In the genomic region with DNA sequence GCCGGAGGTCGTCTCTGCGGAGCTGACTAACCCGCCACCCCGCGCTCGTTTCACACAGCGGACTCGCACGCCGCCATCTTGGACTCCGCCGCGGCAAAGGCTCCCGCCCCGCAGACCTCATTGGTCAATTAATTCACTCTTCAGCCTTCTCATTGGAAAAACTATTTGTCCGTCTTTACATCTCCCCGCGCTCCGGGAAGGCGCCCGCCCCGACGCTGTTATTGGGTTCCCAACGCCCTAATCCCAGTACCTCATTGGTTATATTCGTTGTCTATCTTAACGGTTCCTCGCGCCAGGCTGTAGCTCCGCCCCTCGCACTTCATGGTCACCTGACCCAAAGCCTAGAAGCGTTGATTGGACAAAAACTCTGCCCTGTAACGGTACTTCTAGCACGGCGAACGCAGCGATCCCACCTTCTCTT, we compare ENCODE assay signal across 8 mouse cellular contexts. TPM values are rescaled to one million over a fixed set of nuclear protein-coding genes. Genes with fewer than 3 reads are reported as not detected.
DNase-seq lines count a peak whose midpoint lies in the region; ATAC-seq and TF ChIP-seq lines count a peak whose summit lies in the region.

No protein-coding gene starts in this region.

- H3K9me3 ChIP-seq in embryonic facial prominence, embryonic 14.5 days (ENCODE audit: control insufficient read depth, low read length), result no peaks in the 10 kb centered on the region
- H3K9me3 ChIP-seq in limb, embryonic 12.5 days, result no peaks in the 10 kb centered on the region
- H3K9me3 ChIP-seq in midbrain, embryonic 14.5 days (ENCODE audit: control insufficient read depth, low read length), result no peaks in the 10 kb centered on the region

- peak overlapping the region; percentile 91 for H3K4me3 ChIP-seq in bone marrow, adult 2 months (replicated peaks; ENCODE audit: control insufficient read depth, low read depth, low read length)
- H3K4me3 ChIP-seq in embryonic facial prominence, embryonic 14.5 days (ENCODE audit: low read depth, low read length), result peak overlapping the region; percentile 96
- peak overlapping the region; percentile 97 for H3K4me3 ChIP-seq in kidney, adult 2 months (ENCODE audit: insufficient read depth, low read depth, low read length)
- peak overlapping the region; percentile 92 for H3K4me3 ChIP-seq in limb, embryonic 12.5 days (replicated peaks)
- peak overlapping the region; percentile 93 for H3K4me3 ChIP-seq in midbrain, embryonic 14.5 days (replicated peaks; ENCODE audit: low read depth, low read length)

- peaks cover 2% of the 10 kb centered on the region; the same call in 1 of the 2 replicates for H3K4me1 ChIP-seq in bone marrow, adult 2 months (ENCODE audit: control insufficient read depth, insufficient read depth, low read length)
- H3K4me1 ChIP-seq in embryonic facial prominence, embryonic 14.5 days (ENCODE audit: control insufficient read depth, insufficient read depth, low read length), result peaks cover 24% of the 10 kb centered on the region
- H3K4me1 ChIP-seq in kidney, adult 2 months (ENCODE audit: control insufficient read depth, insufficient read depth, low read length), result peaks cover 13% of the 10 kb centered on the region; the same call in 1 of the 2 replicates
- peaks cover 30% of the 10 kb centered on the region for H3K4me1 ChIP-seq in limb, embryonic 12.5 days (replicated peaks)
- H3K4me1 ChIP-seq in midbrain, embryonic 14.5 days (ENCODE audit: control insufficient read depth, insufficient read depth, low read length), result peaks cover 32% of the 10 kb centered on the region

- TF ChIP-seq POLR2A in bone marrow, adult 2 months (IDR thresholded peaks at IDR 0.05; ENCODE audit: borderline replicate concordance, control insufficient read depth, low read depth, low read length), result peak; percentile 91
- no peak for TF ChIP-seq POLR2A in kidney, adult 2 months (IDR thresholded peaks at IDR 0.05; ENCODE audit: low read depth, low read length)

- ATAC-seq in embryonic facial prominence, embryonic 14.5 days (ENCODE audit: low read depth), result peak; percentile 97
- ATAC-seq in limb, embryonic 12.5 days (ENCODE audit: insufficient number of reproducible peaks, insufficient read depth, low FRiP score, low TSS enrichment, low read depth), result peak; percentile 97
- ATAC-seq in midbrain, embryonic 14.5 days (ENCODE audit: low FRiP score, low TSS enrichment), result peak; percentile 97

- TF ChIP-seq CTCF in bone marrow, adult 2 months (IDR thresholded peaks at IDR 0.05; ENCODE audit: control insufficient read depth, insufficient read depth, low read length), result no peak; the same call in 1 of the 2 replicates
- TF ChIP-seq CTCF in kidney, adult 2 months (conservative IDR thresholded peaks at IDR 0.05; ENCODE audit: insufficient read depth, insufficient read length, low read depth, low read length), result no peak

- H3K27me3 ChIP-seq in embryonic facial prominence, embryonic 14.5 days (replicated peaks; ENCODE audit: control insufficient read depth, insufficient read depth, low read length), result no peaks in the 10 kb centered on the region
- no peaks in the 10 kb centered on the region for H3K27me3 ChIP-seq in kidney, adult 2 months (replicated peaks; ENCODE audit: control insufficient read depth, insufficient read depth, low read length)
- H3K27me3 ChIP-seq in limb, embryonic 12.5 days, result no peaks in the 10 kb centered on the region
- no peaks in the 10 kb centered on the region for H3K27me3 ChIP-seq in midbrain, embryonic 14.5 days (ENCODE audit: control insufficient read depth, insufficient read depth, low read length)

- peak overlapping the region; percentile 96 for H3K27ac ChIP-seq in bone marrow, adult 2 months (ENCODE audit: control insufficient read depth, insufficient read depth, low read depth, low read length, poor library complexity)
- peak overlapping the region; percentile 95 for H3K27ac ChIP-seq in embryonic facial prominence, embryonic 14.5 days (replicated peaks; ENCODE audit: low read depth, low read length)
- peak overlapping the region; percentile 90 for H3K27ac ChIP-seq in kidney, adult 2 months (ENCODE audit: insufficient read depth, low read depth, low read length)
- H3K27ac ChIP-seq in limb, embryonic 12.5 days, result peak overlapping the region; percentile 99
- peak overlapping the region; percentile 93 for H3K27ac ChIP-seq in midbrain, embryonic 14.5 days (replicated peaks; ENCODE audit: low read depth, low read length)

- peak overlapping the region; percentile 96 for H3K9ac ChIP-seq in embryonic facial prominence, embryonic 14.5 days (ENCODE audit: low read depth, low read length)
- peak overlapping the region; percentile 92 for H3K9ac ChIP-seq in limb, embryonic 12.5 days (replicated peaks)
- peak overlapping the region; percentile 71 for H3K9ac ChIP-seq in midbrain, embryonic 14.5 days (replicated peaks; ENCODE audit: low read length)

- WGBS in bone marrow, adult 2 months, result under 1% methylated on average over 37 of the region's 37 CpGs
- WGBS in embryonic facial prominence, embryonic 14.5 days, result 0% methylated on average over 34 of the region's 37 CpGs
- under 1% methylated on average over 37 of the region's 37 CpGs for WGBS in kidney, adult 2 months
- WGBS in limb, embryonic 12.5 days, result under 1% methylated on average over 37 of the region's 37 CpGs
- WGBS in midbrain, embryonic 14.5 days, result under 1% methylated on average over 37 of the region's 37 CpGs

- peak overlapping the region; percentile 95; the same call in 1 of the 2 replicates for H3K4me2 ChIP-seq in embryonic facial prominence, embryonic 14.5 days (ENCODE audit: low read depth, low read length)
- H3K4me2 ChIP-seq in limb, embryonic 12.5 days, result peak overlapping the region; percentile 92; the same call in 1 of the 2 replicates
- peak overlapping the region; percentile 86 for H3K4me2 ChIP-seq in midbrain, embryonic 14.5 days (ENCODE audit: low read length)

- DNase-seq in 3134 (ENCODE audit: extremely low read depth, insufficient read length, low spot score), result peak; percentile 97
- DNase-seq in embryonic facial prominence, embryonic 14.5 days (ENCODE audit: low spot score), result peak; percentile 100
- DNase-seq in heart, adult 18-20 months, result peak; percentile 97 to 99
- DNase-seq in kidney, adult 2 months, result peak; percentile 99
- DNase-seq in midbrain, embryonic 14.5 days, result peak; percentile 100
- peak; percentile 84 to 95 for DNase-seq in spleen, postnatal 10 days (ENCODE audit: low spot score in 2 of 2)

- peaks cover 18% of the 10 kb centered on the region for H3K36me3 ChIP-seq in embryonic facial prominence, embryonic 14.5 days (ENCODE audit: control insufficient read depth, insufficient read depth, low read length)
- peaks cover 1% of the 10 kb centered on the region; the same call in 1 of the 2 replicates for H3K36me3 ChIP-seq in kidney, adult 2 months (ENCODE audit: control insufficient read depth, insufficient read depth, low read length)
- H3K36me3 ChIP-seq in limb, embryonic 12.5 days, result peaks cover 18% of the 10 kb centered on the region
- H3K36me3 ChIP-seq in midbrain, embryonic 14.5 days (ENCODE audit: control insufficient read depth, insufficient read depth, low read length), result peaks cover 14% of the 10 kb centered on the region

RNA-seq across cellular contexts. Expression of gene Rbm15, which starts 0.5 kb away (rescaled TPM):
- 14.6 and 26.7 TPM in 2 replicates for polyA plus RNA-seq in bone marrow, adult 2 months (2011; ENCODE audit: insufficient read depth, insufficient read length, low replicate concordance, missing spikeins)
- 13.5 and 13.7 TPM in 2 replicates for polyA plus RNA-seq in embryonic facial prominence, embryonic 14.5 days (2014; fragmentation: Nextera tagmentation; extraction: Ambion mirVana)
- 10 to 100 TPM; 21.7 to 24.6 TPM for total RNA-seq in heart, adult 18-20 months (2021)
- 6.2 and 6.4 TPM in 2 replicates for polyA plus RNA-seq in kidney, adult 2 months (2012; rRNA removed)
- 16.2 and 18.9 TPM in 2 replicates for polyA plus RNA-seq in limb, embryonic 12.5 days (2016; fragmentation: Nextera tagmentation; extraction: Ambion mirVana)
- 9.1 and 10.3 TPM in 2 replicates for polyA plus RNA-seq in midbrain, embryonic 14.5 days (2014; fragmentation: Nextera tagmentation; extraction: Ambion mirVana)

RNA-seq across cellular contexts. Expression of gene Slc16a4, which starts 41.9 kb away (rescaled TPM):
- 0.80 TPM in 1 of 2 replicates, not detected in the other for polyA plus RNA-seq in bone marrow, adult 2 months (2011; ENCODE audit: insufficient read depth, insufficient read length, low replicate concordance, missing spikeins)
- polyA plus RNA-seq in embryonic facial prominence, embryonic 14.5 days (2014; fragmentation: Nextera tagmentation; extraction: Ambion mirVana), result 6.5 and 8.0 TPM in 2 replicates
- under 1 TPM; 0.50 to 0.51 TPM for total RNA-seq in heart, adult 18-20 months (2021)
- polyA plus RNA-seq in kidney, adult 2 months (2012; rRNA removed), result 48.2 and 50.8 TPM in 2 replicates
- 6.1 and 6.8 TPM in 2 replicates for polyA plus RNA-seq in limb, embryonic 12.5 days (2016; fragmentation: Nextera tagmentation; extraction: Ambion mirVana)
- polyA plus RNA-seq in midbrain, embryonic 14.5 days (2014; fragmentation: Nextera tagmentation; extraction: Ambion mirVana), result 1.6 and 2.3 TPM in 2 replicates

RNA-seq across cellular contexts. Expression of gene Lamtor5, which starts 54.3 kb away (rescaled TPM):
- 38.4 and 57.7 TPM in 2 replicates for polyA plus RNA-seq in bone marrow, adult 2 months (2011; ENCODE audit: insufficient read depth, insufficient read length, low replicate concordance, missing spikeins)
- 182 and 192 TPM in 2 replicates for polyA plus RNA-seq in embryonic facial prominence, embryonic 14.5 days (2014; fragmentation: Nextera tagmentation; extraction: Ambion mirVana)
- 10 to 100 TPM; 64.6 to 70.8 TPM for total RNA-seq in heart, adult 18-20 months (2021)
- 225 and 280 TPM in 2 replicates for polyA plus RNA-seq in kidney, adult 2 months (2012; rRNA removed)
- 172 and 173 TPM in 2 replicates for polyA plus RNA-seq in limb, embryonic 12.5 days (2016; fragmentation: Nextera tagmentation; extraction: Ambion mirVana)
- 190 and 210 TPM in 2 replicates for polyA plus RNA-seq in midbrain, embryonic 14.5 days (2014; fragmentation: Nextera tagmentation; extraction: Ambion mirVana)

Comparison
In these comparisons a context has a peak if more than half of its experiments do, and no peak if none do; other contexts are left out.
1. Peak in every context shown above with its lines: DNase-seq, ATAC-seq, H3K4me3 ChIP-seq and H3K27ac ChIP-seq.